Mouse (Mus musculus) cortical plate, adult 2 months (tissue): ENCODE data around the gene Stk26.

Experiments
- CTCF ChIP-seq: fragments of 200-500 bp; IDR thresholded peaks from 2 replicates; pipeline ENCODE4 v1.5.1; 2011; ENCODE audit warnings: mild to moderate bottlenecking, control low read depth, low read length; ENCODE audit not compliant: insufficient read depth; ENCODE audit errors: extremely low read depth
- POLR2A ChIP-seq: fragments of 200-500 bp; IDR thresholded peaks from 2 replicates; pipeline ENCODE4 v1.6.1; 2011; ENCODE audit warnings: mild to moderate bottlenecking, low read length, control low read depth; ENCODE audit not compliant: insufficient read depth; ENCODE audit errors: extremely low read depth

DNA sequence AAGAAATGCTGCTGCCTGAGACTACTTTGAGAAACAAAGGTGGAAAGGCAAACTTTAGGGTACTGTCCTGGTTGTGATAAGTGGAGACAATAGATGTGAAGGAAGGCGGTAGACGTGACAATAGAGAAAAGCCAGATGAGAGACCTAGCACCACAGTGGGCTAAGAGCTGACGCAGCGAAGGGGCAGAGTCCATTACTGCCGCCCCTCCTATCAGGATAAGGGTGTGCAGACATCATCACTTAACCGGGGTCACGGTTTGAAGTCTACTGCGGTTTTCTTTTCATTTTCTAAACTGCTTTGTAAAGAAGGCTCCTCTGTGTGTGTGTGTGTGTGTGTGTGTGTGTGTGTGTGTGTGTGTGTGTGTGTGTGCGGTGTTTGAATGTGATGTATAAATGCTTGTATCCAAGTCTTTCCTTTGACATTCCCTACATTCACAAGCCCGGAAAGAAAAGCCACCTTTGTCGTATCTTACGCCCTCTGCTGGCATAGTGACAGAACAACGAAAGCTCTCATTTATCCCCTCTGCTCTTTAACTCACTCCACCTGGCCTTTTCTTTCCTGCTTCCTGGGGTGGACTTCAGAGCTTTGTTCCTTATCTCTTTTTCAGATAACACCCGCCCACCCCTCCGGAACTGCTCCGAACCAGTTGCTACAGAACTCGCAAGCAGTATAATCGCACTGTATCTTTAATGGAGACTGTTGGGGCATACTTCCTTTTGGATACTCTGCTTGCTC lies 84.0 kb downstream of the Stk26 start:
- TF ChIP-seq CTCF: peak; percentile 35; the same call in 1 of the 2 replicates
- no peak for TF ChIP-seq POLR2A
